Mouse (Mus musculus) embryo, embryonic 10.5 days (tissue): ENCODE results near the gene Phactr4.

Experiments
- DNase-seq: peaks from one replicate; pipeline ENCODE4 v3.0.0-alpha.2; 2015; ENCODE audit warnings: low spot score

The Phactr4 gene

GRCm38 (mm10) chr4:132369953-132370750 is 52.1 kb downstream of the Phactr4 start:
- no peak for DNase-seq

- no peak for DNase-seq
Measured at GRCm38 (mm10) chr4:132367480-132368201, 54.6 kb downstream of the Phactr4 start.

GRCm38 (mm10) chr4:132365450-132366060 is 56.7 kb downstream of the Phactr4 start:
- no peak for DNase-seq

GRCm38 (mm10) chr4:132363487-132363886 is 58.8 kb downstream of the Phactr4 start:
- DNase-seq: no peak

GRCm38 (mm10) chr4:132359510-132359909 is 62.8 kb downstream of the Phactr4 start:
- DNase-seq: no peak

GRCm38 (mm10) chr4:132356170-132356569 is 66.1 kb downstream of the Phactr4 start:
- peak; percentile 43 for DNase-seq

GRCm38 (mm10) chr4:132355403-132355802 is 66.9 kb downstream of the Phactr4 start:
- DNase-seq: no peak

- DNase-seq: no peak
Measured at GRCm38 (mm10) chr4:132354571-132354970, 67.7 kb downstream of the Phactr4 start.

GRCm38 (mm10) chr4:132353481-132353885 is 68.8 kb downstream of the Phactr4 start, which contains the start of gene Rcc1:
Gene Rcc1 (minus strand): TSS chr4:132353605.
- peak; percentile 97 for DNase-seq

- DNase-seq: no peak
Measured at GRCm38 (mm10) chr4:132352739-132353138, 69.5 kb downstream of the Phactr4 start.

- DNase-seq: no peak
Measured at GRCm38 (mm10) chr4:132351401-132351800, 70.9 kb downstream of the Phactr4 start.

- no peak for DNase-seq
Measured at GRCm38 (mm10) chr4:132350854-132351253, 71.4 kb downstream of the Phactr4 start.

- DNase-seq: no peak
Measured at GRCm38 (mm10) chr4:132350123-132350740, 72.1 kb downstream of the Phactr4 start.

- no peak for DNase-seq
Measured at GRCm38 (mm10) chr4:132349495-132350122, 72.7 kb downstream of the Phactr4 start.

GRCm38 (mm10) chr4:132346661-132347060 is 75.6 kb downstream of the Phactr4 start:
- DNase-seq: no peak

GRCm38 (mm10) chr4:132346261-132346660 is 76.0 kb downstream of the Phactr4 start:
- no peak for DNase-seq

- DNase-seq: no peak
Measured at GRCm38 (mm10) chr4:132345843-132346212, 76.5 kb downstream of the Phactr4 start.

- DNase-seq: peak; percentile 95
Measured at GRCm38 (mm10) chr4:132345135-132345842, 77.0 kb downstream of the Phactr4 start.

- peak; percentile 47 for DNase-seq
Measured at GRCm38 (mm10) chr4:132344403-132345134, 77.7 kb downstream of the Phactr4 start.

GRCm38 (mm10) chr4:132341451-132341850 is 80.8 kb downstream of the Phactr4 start:
- no peak for DNase-seq
